Mouse (Mus musculus) adipocyte (in vitro differentiated cells): ENCODE data around the gene Gm7173.
A peak's percentile ranks its signal among the peaks of the same experiment; 100 is the strongest.

Experiments
- DNase-seq: peaks from one replicate; pipeline ENCODE4 v3.0.0-alpha.2; 2016; ENCODE audit warnings: low spot score

Gene Gm7173

GRCm38 (mm10) chrX:79516977-79517645, at the start of gene Gm7173:
Gm7173 (minus strand) TSS chrX:79517285.
- peak; percentile 63 for DNase-seq

- DNase-seq = no peak
These were observed 546 bp upstream of the Gm7173 start for GRCm38 (mm10) chrX:79517646-79518016.

GRCm38 (mm10) chrX:79316790-79317189, 200.3 kb downstream of the Gm7173 start:
- DNase-seq = no peak
